16 mouse cellular contexts compared by ENCODE assay signal in the genomic region with DNA sequence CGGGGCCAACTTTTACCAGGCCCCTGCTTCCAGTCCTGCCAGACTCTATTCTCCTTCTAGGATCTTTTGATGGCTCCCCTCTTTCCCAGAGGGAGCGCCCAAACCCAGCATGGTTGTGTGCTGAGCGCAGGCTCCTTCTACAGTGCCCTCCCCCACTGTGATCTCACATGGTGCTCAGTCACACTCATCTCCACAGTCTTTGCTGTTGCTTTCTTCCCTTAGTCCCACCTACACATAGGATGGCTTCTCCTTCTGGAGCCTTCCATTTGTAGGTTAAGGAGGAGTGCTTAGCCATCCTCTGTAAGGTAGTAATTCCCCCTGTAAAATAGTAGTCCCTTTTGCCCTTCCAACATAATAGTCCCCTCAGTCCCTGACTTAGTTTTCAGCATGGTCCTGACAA.
"Had no signal": no experiment of that assay in that cellular context is flagged by ENCODE, and none has a peak within 500 bp of the region (broad histone marks: within the 10 kb centered on the region; RNA-seq: fewer than 3 reads in every experiment).

No protein-coding gene starts in this region.

- DNase-seq: retina, postnatal 1 day; right cerebral cortex, adult 18-20 months; right cerebral cortex, postnatal 14 days; right cerebral cortex, postnatal 25 days; right cerebral cortex, postnatal 4 days; spleen, adult 18-20 months; thymus, adult 18-20 months; thymus, adult 2 months; thymus, postnatal 14 days; thymus, postnatal 25 days; thymus, postnatal 36 days; thymus, postnatal 4 days had no signal

- H3K27ac ChIP-seq: neural tube, embryonic 13.5 days; neural tube, embryonic 15.5 days; stomach, embryonic 15.5 days; stomach, postnatal 0 days had no signal

- H3K4me3 ChIP-seq: neural tube, embryonic 13.5 days; neural tube, embryonic 15.5 days; stomach, embryonic 15.5 days had no signal

- H3K4me1 ChIP-seq: stomach, embryonic 15.5 days had no signal
